Comparison of ENCODE assay signal across 7 mouse cellular contexts in genomic region chr12:113157002-113157401, GRCm38 (mm10). TPM values are rescaled to one million over a fixed set of nuclear protein-coding genes. Genes with fewer than 3 reads are reported as not detected.
DNase-seq lines count a peak whose midpoint lies in the region; ATAC-seq lines count a peak whose summit lies in the region.

No protein-coding gene starts in this region.

- peaks cover 20% of the 10 kb centered on the region for H3K27me3 ChIP-seq in forebrain, embryonic 13.5 days
- peaks cover 22% of the 10 kb centered on the region for H3K27me3 ChIP-seq in limb, embryonic 13.5 days
- H3K27me3 ChIP-seq in stomach, embryonic 16.5 days (ENCODE audit: control insufficient read depth, insufficient read depth, low read length), result no peaks in the 10 kb centered on the region

- H3K9me3 ChIP-seq in forebrain, embryonic 13.5 days (replicated peaks), result no peaks in the 10 kb centered on the region
- H3K9me3 ChIP-seq in limb, embryonic 13.5 days, result no peaks in the 10 kb centered on the region
- no peaks in the 10 kb centered on the region for H3K9me3 ChIP-seq in stomach, embryonic 16.5 days (replicated peaks; ENCODE audit: control insufficient read depth, low read length)

- peak; percentile 51 to 55 for DNase-seq in right cerebral cortex, postnatal 10 days (ENCODE audit: low spot score in 2 of 2)
- no peak for DNase-seq in right cerebral cortex, postnatal 36 days (ENCODE audit: low spot score in 2 of 2)
- DNase-seq in thymus, postnatal 0 days (ENCODE audit: low spot score), result no peak

- H3K36me3 ChIP-seq in forebrain, embryonic 13.5 days (ENCODE audit: poor library complexity, severe bottlenecking), result peaks cover 16% of the 10 kb centered on the region
- peaks cover 19% of the 10 kb centered on the region for H3K36me3 ChIP-seq in limb, embryonic 13.5 days
- no peaks in the 10 kb centered on the region for H3K36me3 ChIP-seq in stomach, embryonic 16.5 days (ENCODE audit: control insufficient read depth, insufficient read depth, low read length)

- H3K9ac ChIP-seq in forebrain, embryonic 13.5 days, result peak overlapping the region; percentile 65
- peak overlapping the region; percentile 69 for H3K9ac ChIP-seq in limb, embryonic 13.5 days
- H3K9ac ChIP-seq in stomach, embryonic 16.5 days (ENCODE audit: low read length), result peak overlapping the region; percentile 69

- peaks cover 27% of the 10 kb centered on the region for H3K4me1 ChIP-seq in forebrain, embryonic 13.5 days
- H3K4me1 ChIP-seq in limb, embryonic 13.5 days, result peaks cover 27% of the 10 kb centered on the region
- peaks cover 27% of the 10 kb centered on the region for H3K4me1 ChIP-seq in stomach, embryonic 16.5 days (ENCODE audit: control insufficient read depth, insufficient read depth, low read length)

- H3K27ac ChIP-seq in forebrain, embryonic 13.5 days, result no peak overlapping the region
- H3K27ac ChIP-seq in limb, embryonic 13.5 days, result no peak overlapping the region
- no peak overlapping the region for H3K27ac ChIP-seq in stomach, embryonic 16.5 days (ENCODE audit: low read length)

- ATAC-seq in forebrain, embryonic 13.5 days, result no peak
- ATAC-seq in limb, embryonic 13.5 days (ENCODE audit: low FRiP score, low read depth), result no peak
- no peak for ATAC-seq in stomach, embryonic 16.5 days (ENCODE audit: insufficient read depth, low FRiP score)
- no peak for ATAC-seq in erythroid progenitor cell, adult 5-6 weeks (replicated peaks; ENCODE audit: low FRiP score, poor library complexity, severe bottlenecking)

- H3K4me3 ChIP-seq in forebrain, embryonic 13.5 days, result peak overlapping the region; percentile 61
- peak overlapping the region; percentile 65 for H3K4me3 ChIP-seq in limb, embryonic 13.5 days
- H3K4me3 ChIP-seq in stomach, embryonic 16.5 days (replicated peaks; ENCODE audit: low read length), result peak overlapping the region; percentile 67

- peak overlapping the region; percentile 92 for H3K4me2 ChIP-seq in forebrain, embryonic 13.5 days
- peak overlapping the region; percentile 90 for H3K4me2 ChIP-seq in limb, embryonic 13.5 days (replicated peaks)
- H3K4me2 ChIP-seq in stomach, embryonic 16.5 days (ENCODE audit: low read depth, low read length), result peak overlapping the region; percentile 68

- 29% methylated on average over 8 of the region's 8 CpGs for WGBS in forebrain, embryonic 13.5 days
- WGBS in limb, embryonic 13.5 days, result 39% methylated on average over 8 of the region's 8 CpGs
- WGBS in stomach, embryonic 16.5 days, result 29% methylated on average over 8 of the region's 8 CpGs

RNA-seq across cellular contexts. Expression of gene Tedc1, which starts 0.8 kb away (rescaled TPM):
- polyA plus RNA-seq in forebrain, embryonic 13.5 days (2015; fragmentation: Nextera tagmentation; extraction: Ambion mirVana), result 32.2 and 41.2 TPM in 2 replicates
- 35.5 and 36.6 TPM in 2 replicates for polyA plus RNA-seq in limb, embryonic 13.5 days (2015; fragmentation: Nextera tagmentation; extraction: Ambion mirVana)
- polyA plus RNA-seq in stomach, embryonic 16.5 days (2015; fragmentation: Nextera tagmentation; extraction: Ambion mirVana), result 24.0 and 24.3 TPM in 2 replicates
- total RNA-seq in erythroid progenitor cell, adult 5-6 weeks (2015; ENCODE audit: low replicate concordance), result 11.3 and 18.7 TPM in 2 replicates
- total RNA-seq in erythroid progenitor cell, adult 5-6 weeks (2017; ENCODE audit: low replicate concordance), result 18.9 and 38.9 TPM in 2 replicates
- 49.4 and 71.1 TPM in 2 replicates for polyA plus RNA-seq in thymus, postnatal 0 days (2015; fragmentation: Nextera tagmentation; extraction: Ambion mirVana)

RNA-seq across cellular contexts. Expression of gene Crip1, which starts 10.9 kb away (rescaled TPM):
- polyA plus RNA-seq in forebrain, embryonic 13.5 days (2015; fragmentation: Nextera tagmentation; extraction: Ambion mirVana), result 35.9 and 40.0 TPM in 2 replicates
- polyA plus RNA-seq in limb, embryonic 13.5 days (2015; fragmentation: Nextera tagmentation; extraction: Ambion mirVana), result 147 and 154 TPM in 2 replicates
- 350 and 360 TPM in 2 replicates for polyA plus RNA-seq in stomach, embryonic 16.5 days (2015; fragmentation: Nextera tagmentation; extraction: Ambion mirVana)
- total RNA-seq in erythroid progenitor cell, adult 5-6 weeks (2015; ENCODE audit: low replicate concordance), result 106 and 143 TPM in 2 replicates
- 93.8 and 176 TPM in 2 replicates for total RNA-seq in erythroid progenitor cell, adult 5-6 weeks (2017; ENCODE audit: low replicate concordance)
- polyA plus RNA-seq in thymus, postnatal 0 days (2015; fragmentation: Nextera tagmentation; extraction: Ambion mirVana), result 2,725 and 3,094 TPM in 2 replicates

RNA-seq across cellular contexts. Expression of gene Crip2, which starts 17.0 kb away (rescaled TPM):
- 314 and 328 TPM in 2 replicates for polyA plus RNA-seq in forebrain, embryonic 13.5 days (2015; fragmentation: Nextera tagmentation; extraction: Ambion mirVana)
- 70.0 and 70.4 TPM in 2 replicates for polyA plus RNA-seq in limb, embryonic 13.5 days (2015; fragmentation: Nextera tagmentation; extraction: Ambion mirVana)
- 140 and 142 TPM in 2 replicates for polyA plus RNA-seq in stomach, embryonic 16.5 days (2015; fragmentation: Nextera tagmentation; extraction: Ambion mirVana)
- 22.7 and 54.1 TPM in 2 replicates for total RNA-seq in erythroid progenitor cell, adult 5-6 weeks (2015; ENCODE audit: low replicate concordance)
- 16.0 and 29.5 TPM in 2 replicates for total RNA-seq in erythroid progenitor cell, adult 5-6 weeks (2017; ENCODE audit: low replicate concordance)
- polyA plus RNA-seq in thymus, postnatal 0 days (2015; fragmentation: Nextera tagmentation; extraction: Ambion mirVana), result 113 and 122 TPM in 2 replicates

RNA-seq across cellular contexts. Expression of gene Tmem121, which starts 28.7 kb away (rescaled TPM):
- 23.9 and 27.8 TPM in 2 replicates for polyA plus RNA-seq in forebrain, embryonic 13.5 days (2015; fragmentation: Nextera tagmentation; extraction: Ambion mirVana)
- polyA plus RNA-seq in limb, embryonic 13.5 days (2015; fragmentation: Nextera tagmentation; extraction: Ambion mirVana), result 21.2 and 23.4 TPM in 2 replicates
- 4.6 and 6.5 TPM in 2 replicates for polyA plus RNA-seq in stomach, embryonic 16.5 days (2015; fragmentation: Nextera tagmentation; extraction: Ambion mirVana)
- total RNA-seq in erythroid progenitor cell, adult 5-6 weeks (2015; ENCODE audit: low replicate concordance), result not detected in 2 replicates
- total RNA-seq in erythroid progenitor cell, adult 5-6 weeks (2017; ENCODE audit: low replicate concordance), result not detected in 2 replicates
- polyA plus RNA-seq in thymus, postnatal 0 days (2015; fragmentation: Nextera tagmentation; extraction: Ambion mirVana), result 35.5 and 37.2 TPM in 2 replicates

RNA-seq across cellular contexts. Expression of gene Mta1, which starts 58.9 kb away (rescaled TPM):
- polyA plus RNA-seq in forebrain, embryonic 13.5 days (2015; fragmentation: Nextera tagmentation; extraction: Ambion mirVana), result 19.5 and 20.2 TPM in 2 replicates
- polyA plus RNA-seq in limb, embryonic 13.5 days (2015; fragmentation: Nextera tagmentation; extraction: Ambion mirVana), result 17.8 and 18.7 TPM in 2 replicates
- 8.9 and 10.8 TPM in 2 replicates for polyA plus RNA-seq in stomach, embryonic 16.5 days (2015; fragmentation: Nextera tagmentation; extraction: Ambion mirVana)
- total RNA-seq in erythroid progenitor cell, adult 5-6 weeks (2015; ENCODE audit: low replicate concordance), result 27.2 and 40.4 TPM in 2 replicates
- 17.6 and 21.6 TPM in 2 replicates for total RNA-seq in erythroid progenitor cell, adult 5-6 weeks (2017; ENCODE audit: low replicate concordance)
- polyA plus RNA-seq in thymus, postnatal 0 days (2015; fragmentation: Nextera tagmentation; extraction: Ambion mirVana), result 11.7 and 13.6 TPM in 2 replicates

Comparison
In these comparisons a context has a peak if more than half of its experiments do, and no peak if none do; other contexts are left out.
1. DNase-seq: peak in right cerebral cortex, postnatal 10 days (2 of 2); none in right cerebral cortex, postnatal 36 days (0 of 2) and thymus, postnatal 0 days (single experiment).
2. Peak in every context shown above with its lines, with median percentiles within 50 percentile points of each other: H3K4me2 ChIP-seq, H3K4me3 ChIP-seq and H3K9ac ChIP-seq.